Mouse (Mus musculus) hindbrain, embryonic 14.5 days (tissue): ENCODE measurements around the gene Fcgr1. TPM values are rescaled to one million over a fixed set of nuclear protein-coding genes. Genes with fewer than 3 reads are reported as not detected.
"Not testable (repeated sequence)": the region's sequence is repeated elsewhere in the genome, so short reads cannot be mapped to it uniquely, and the experiment has no call there.

Experiments
- ATAC-seq: fragments of 200-750 bp; cut with Nextera tagmentation; 2 replicates; pipeline ENCODE4 v1.8.0; 2017; ENCODE audit warnings: moderate number of reproducible peaks, mild to moderate bottlenecking, moderate TSS enrichment, moderate library complexity; ENCODE audit not compliant: low FRiP score
- DNase-seq: peaks from one replicate; pipeline ENCODE4 v3.0.0-alpha.2; 2015; ENCODE audit warnings: low spot score
- H3K27ac ChIP-seq: fragments of 300-500 bp; sonication (generic); 2 replicates; pipeline ENCODE4 v1.5.1; 2014; ENCODE audit warnings: mild to moderate bottlenecking, moderate library complexity
- H3K27me3 ChIP-seq: fragments of 300-500 bp; sonication (generic); 2 replicates; pipeline ENCODE4 v1.6.1; 2014; ENCODE audit warnings: mild to moderate bottlenecking, low read length, mixed read lengths; ENCODE audit not compliant: control insufficient read depth, insufficient read depth
- H3K36me3 ChIP-seq: fragments of 300-500 bp; sonication (generic); replicated peaks from 2 replicates; pipeline ENCODE4 v1.6.1; 2014; ENCODE audit not compliant: control insufficient read depth, insufficient read depth
- H3K4me1 ChIP-seq: fragments of 300-500 bp; sonication (generic); replicated peaks from 2 replicates; pipeline ENCODE4 v1.6.1; 2014; ENCODE audit warnings: antibody characterized with exemption, low read length, mixed read lengths; ENCODE audit not compliant: control insufficient read depth, insufficient read depth
- H3K4me2 ChIP-seq: fragments of 300-500 bp; sonication (generic); replicated peaks from 2 replicates; pipeline ENCODE4 v1.6.1; 2014; ENCODE audit warnings: mild to moderate bottlenecking, moderate library complexity
- H3K4me3 ChIP-seq: fragments of 300-500 bp; sonication (generic); replicated peaks from 2 replicates; pipeline ENCODE4 v1.5.1; 2014; ENCODE audit warnings: mild to moderate bottlenecking, low read length
- H3K9ac ChIP-seq: fragments of 300-500 bp; sonication (generic); 2 replicates; pipeline ENCODE4 v1.6.1; 2014
- H3K9me3 ChIP-seq: fragments of 300-500 bp; sonication (generic); 2 replicates; pipeline ENCODE4 v1.6.1; 2016; ENCODE audit warnings: low read length; ENCODE audit not compliant: control insufficient read depth
- WGBS: fragments of 180-500 bp; shearing (Covaris S2); extraction: QIAGEN DNeasy Blood & Tissue Kit; methylation state at CpG from one replicate; pipeline ENCODE4 v1.1.7; 2014; 5-methylcytosine and 5-hydroxymethylcytosine counted together
- polyA plus RNA-seq: library from polyadenylated mRNA; unstranded; fragments of >200 nt; fragmentation: Nextera tagmentation; extraction: Ambion mirVana; gene quantifications from 2 replicates; pipeline ENCODE4 v1.2.1, GENCODE M21; 2014

Fcgr1 gene
- polyA plus RNA-seq = 1.8 and 3.1 TPM in 2 replicates

- no peaks in the 10 kb centered on the region for H3K9me3 ChIP-seq
- no peak within 1 kb of the TSS for H3K4me3 ChIP-seq
- no peak within 1 kb of the TSS for H3K9ac ChIP-seq
- H3K27me3 ChIP-seq = no peaks in the 10 kb centered on the region
- H3K36me3 ChIP-seq = no peaks in the 10 kb centered on the region
- no peaks in the 10 kb centered on the region for H3K4me1 ChIP-seq
- H3K4me2 ChIP-seq = no peak within 1 kb of the TSS
- ATAC-seq = no peak
- 86% methylated on average over 4 of the region's 4 CpGs for WGBS
- no peak within 1 kb of the TSS for H3K27ac ChIP-seq
- no peak for DNase-seq
These were observed at the start of gene Fcgr1 for GRCm38 (mm10) chr3:96293787-96294186. TSS of gene Fcgr1 (minus strand) at chr3:96293969.

GRCm38 (mm10) chr3:96342652-96343051 lies 48.9 kb upstream of the Fcgr1 start:
- 61% methylated on average over 13 of the region's 13 CpGs for WGBS
- H3K27me3 ChIP-seq = peaks cover 65% of the 10 kb centered on the region
- not testable (repeated sequence) for ATAC-seq, H3K9ac ChIP-seq, H3K4me3 ChIP-seq, H3K4me2 ChIP-seq, H3K4me1 ChIP-seq, H3K36me3 ChIP-seq, H3K27ac ChIP-seq, DNase-seq, H3K9me3 ChIP-seq

- H3K36me3 ChIP-seq, H3K9me3 ChIP-seq, ATAC-seq, H3K4me3 ChIP-seq, H3K27ac ChIP-seq, H3K4me2 ChIP-seq, DNase-seq, H3K4me1 ChIP-seq, H3K9ac ChIP-seq: not testable (repeated sequence)
- WGBS = 39% methylated on average over 3 of the region's 3 CpGs
- peaks cover 71% of the 10 kb centered on the region for H3K27me3 ChIP-seq
These were observed 48.3 kb upstream of the Fcgr1 start for GRCm38 (mm10) chr3:96342100-96342499.

GRCm38 (mm10) chr3:96340611-96341312 lies 47.0 kb upstream of the Fcgr1 start:
- H3K27ac ChIP-seq = no peak overlapping the region
- no peak overlapping the region for H3K9ac ChIP-seq
- WGBS = 5% methylated on average over 24 of the region's 24 CpGs
- H3K4me3 ChIP-seq = no peak overlapping the region
- DNase-seq (no peak), ATAC-seq (no peak)
- no peaks in the 10 kb centered on the region for H3K4me1 ChIP-seq
- H3K9me3 ChIP-seq = no peaks in the 10 kb centered on the region; the same call in 1 of the 2 replicates
- no peak overlapping the region for H3K4me2 ChIP-seq
- H3K36me3 ChIP-seq = no peaks in the 10 kb centered on the region
- peaks cover 84% of the 10 kb centered on the region for H3K27me3 ChIP-seq

- 43% methylated on average over 16 of the region's 16 CpGs for WGBS
- no peak for DNase-seq
- H3K9me3 ChIP-seq = no peaks in the 10 kb centered on the region; the same call in 1 of the 2 replicates
These were observed 45.2 kb upstream of the Fcgr1 start for GRCm38 (mm10) chr3:96338849-96339480.

GRCm38 (mm10) chr3:96338043-96338442 lies 44.3 kb upstream of the Fcgr1 start:
- H3K9me3 ChIP-seq = no peaks in the 10 kb centered on the region; the same call in 1 of the 2 replicates
- H3K4me1 ChIP-seq = no peaks in the 10 kb centered on the region
- no peak overlapping the region for H3K27ac ChIP-seq
- DNase-seq = no peak
- 94% methylated on average over 8 of the region's 8 CpGs for WGBS
- no peak for ATAC-seq
- peaks cover 93% of the 10 kb centered on the region for H3K27me3 ChIP-seq
- no peak overlapping the region for H3K9ac ChIP-seq
- H3K36me3 ChIP-seq = no peaks in the 10 kb centered on the region
- no peak overlapping the region for H3K4me2 ChIP-seq
- H3K4me3 ChIP-seq = no peak overlapping the region

More at GRCm38 (mm10) chr3:96338849-96339480, 45.2 kb upstream of the Fcgr1 start:
- Histone ChIP-seq H3K36me3 (no peaks in the 10 kb centered on the region), H3K4me3 (no peak overlapping the region), H3K4me2 (no peak overlapping the region), H3K27ac (no peak overlapping the region), H3K9ac (no peak overlapping the region), H3K4me1 (no peaks in the 10 kb centered on the region), H3K27me3 (peaks cover 89% of the 10 kb centered on the region)
- no peak for ATAC-seq

GRCm38 (mm10) chr3:96337269-96337668 lies 43.5 kb upstream of the Fcgr1 start:
- Histone ChIP-seq H3K4me1 (no peaks in the 10 kb centered on the region), H3K9me3 (no peaks in the 10 kb centered on the region; the same call in 1 of the 2 replicates), H3K27ac (no peak overlapping the region), H3K4me3 (no peak overlapping the region), H3K4me2 (no peak overlapping the region), H3K27me3 (peaks cover 94% of the 10 kb centered on the region), H3K36me3 (no peaks in the 10 kb centered on the region), H3K9ac (no peak overlapping the region)
- ATAC-seq (no peak), DNase-seq (no peak)
- WGBS = 92% methylated on average over 6 of the region's 6 CpGs

GRCm38 (mm10) chr3:96336636-96337035 lies 42.9 kb upstream of the Fcgr1 start:
- no peak for ATAC-seq
- Histone ChIP-seq H3K27ac (no peak overlapping the region), H3K27me3 (peaks cover 95% of the 10 kb centered on the region), H3K9ac (no peak overlapping the region), H3K4me1 (no peaks in the 10 kb centered on the region), H3K4me3 (no peak overlapping the region), H3K4me2 (no peak overlapping the region), H3K36me3 (no peaks in the 10 kb centered on the region), H3K9me3 (no peaks in the 10 kb centered on the region; the same call in 1 of the 2 replicates)
- 67% methylated on average over 1 of the region's 1 CpGs for WGBS
- DNase-seq = no peak

GRCm38 (mm10) chr3:96335591-96335990 lies 41.8 kb upstream of the Fcgr1 start:
- Histone ChIP-seq H3K27ac (no peak overlapping the region), H3K36me3 (no peaks in the 10 kb centered on the region), H3K9me3 (no peaks in the 10 kb centered on the region; the same call in 1 of the 2 replicates), H3K4me1 (no peaks in the 10 kb centered on the region), H3K4me3 (no peak overlapping the region), H3K4me2 (no peak overlapping the region), H3K27me3 (peaks cover 94% of the 10 kb centered on the region), H3K9ac (no peak overlapping the region)
- WGBS = 23% methylated on average over 7 of the region's 7 CpGs
- ATAC-seq = no peak
- DNase-seq = no peak
